Mouse (Mus musculus): ENCODE measurements at regions not wholly inside any gene's neighbourhood (a gene's known extent, or its start where the extent isn't known, plus 50 kb on each side); places are given as distances from the start of the nearest gene placed in this dataset.
A peak's percentile ranks its signal among the peaks of the same experiment; 100 is the strongest.

- no peak for ATAC-seq
Measured at GRCm38 (mm10) chr6:51378436-51378835, 54.0 kb upstream of the Nfe2l3 start.

- no peak for ATAC-seq
Measured at GRCm38 (mm10) chr6:51379074-51379473, 53.4 kb upstream of the Nfe2l3 start.

- peak; percentile 13 for ATAC-seq
Measured at GRCm38 (mm10) chr6:51379560-51380274, 52.8 kb upstream of the Nfe2l3 start.

GRCm38 (mm10) chr6:51380275-51380575 lies 52.2 kb upstream of the Nfe2l3 start:
- no peak for ATAC-seq

- peak; percentile 68 for ATAC-seq
Measured at GRCm38 (mm10) chr6:51381465-51381864, 51.0 kb upstream of the Nfe2l3 start.
